Mouse (Mus musculus) right cerebral cortex, postnatal 36 days (tissue): ENCODE measurements around the gene Ak4.
"Not testable (repeated sequence)": the region's sequence is repeated elsewhere in the genome, so short reads cannot be mapped to it uniquely, and the experiment has no call there.

Experiments
- DNase-seq, 2 experiments: peaks; one replicate each; pipeline ENCODE4 v3.0.0; 2022; ENCODE audit warnings: low spot score in 2 of 2, mixed read lengths in 1 of 2

The Ak4 gene

GRCm38 (mm10) chr4:101423571-101423970 is 4.5 kb downstream of the Ak4 start:
- DNase-seq, result no peak

DNA sequence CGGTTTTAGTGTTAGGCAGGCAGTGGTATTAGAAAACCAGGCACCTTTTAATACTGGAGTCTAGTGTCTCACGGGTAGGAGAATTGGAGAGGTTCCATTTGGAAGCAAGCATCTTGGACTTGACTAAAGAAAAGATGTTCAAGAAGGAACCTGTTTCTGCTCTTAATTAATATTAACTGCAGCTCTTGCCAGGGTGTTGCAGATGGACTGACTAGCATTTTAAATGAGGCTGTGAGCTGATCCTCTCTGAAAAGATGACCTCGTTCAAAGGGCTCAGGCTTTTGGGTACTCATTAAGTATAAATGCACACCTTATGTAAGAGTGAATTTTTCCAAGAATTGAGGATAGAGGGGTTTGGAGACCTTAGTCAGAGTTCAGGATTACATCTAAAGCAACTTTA is 5.4 kb downstream of the Ak4 start:
- no peak for DNase-seq

DNA sequence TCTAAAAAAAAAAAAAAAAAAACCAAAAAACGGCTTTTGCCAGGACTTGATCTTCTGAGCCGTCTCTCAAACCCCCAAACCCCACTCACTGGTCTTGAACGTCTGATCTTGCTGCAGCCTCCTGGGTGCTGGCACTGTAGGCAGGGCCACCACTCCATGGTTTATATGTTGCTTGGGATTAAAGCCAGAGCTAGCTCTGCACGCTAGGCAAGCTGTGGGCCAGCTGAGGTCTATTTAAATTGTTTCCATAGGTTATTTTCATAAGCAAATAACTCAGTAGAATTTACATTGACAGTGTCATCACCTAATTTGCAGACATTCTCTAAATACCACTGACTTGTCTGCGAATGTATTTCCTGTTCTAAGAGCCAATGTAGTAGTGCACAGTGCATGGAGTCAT is 6.0 kb downstream of the Ak4 start:
- no peak for DNase-seq

- no peak for DNase-seq
These were observed 6.6 kb downstream of the Ak4 start for GRCm38 (mm10) chr4:101425666-101426065.

DNA sequence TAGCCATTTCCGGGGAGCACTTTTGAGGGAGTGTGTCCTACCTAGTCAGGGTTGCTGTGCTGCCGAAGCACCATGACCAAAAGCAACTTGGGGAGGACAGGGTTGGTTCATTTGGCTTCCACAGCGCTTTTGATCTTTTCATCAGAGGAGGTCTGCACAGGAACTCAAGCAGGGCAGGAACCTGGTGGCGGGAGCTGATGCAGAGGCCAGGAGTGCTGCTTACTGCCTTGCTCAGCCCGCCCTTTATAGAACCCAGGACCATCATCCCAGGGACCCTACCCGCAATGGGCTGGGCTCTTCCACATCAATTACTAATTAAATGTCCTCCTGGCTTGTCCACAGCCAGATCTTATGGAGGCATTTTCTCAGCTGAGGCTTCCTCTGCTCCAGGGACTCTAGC is 7.5 kb downstream of the Ak4 start:
- DNase-seq, result no peak

- DNase-seq, result no peak
These were observed 9.0 kb downstream of the Ak4 start for GRCm38 (mm10) chr4:101427886-101428680.

DNA sequence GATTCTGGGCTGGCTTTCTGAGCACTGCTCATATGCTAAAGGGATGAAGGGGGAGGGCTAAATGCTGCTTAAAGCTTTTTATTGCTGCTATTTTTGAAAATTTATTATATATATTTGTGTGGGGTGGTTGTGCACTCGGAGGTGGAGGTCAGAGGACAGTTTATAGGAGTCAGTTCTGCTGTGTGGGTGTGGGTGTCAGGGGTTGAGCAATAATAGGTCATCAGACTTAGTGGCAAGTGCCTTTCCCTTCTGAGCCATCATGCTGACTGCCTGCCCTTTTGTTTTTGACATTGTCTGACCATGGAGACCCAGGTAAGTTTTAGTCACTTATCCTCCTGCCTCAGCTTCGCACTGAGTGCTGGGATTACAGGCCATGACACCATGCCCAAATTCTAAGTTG is 10.0 kb downstream of the Ak4 start:
- no peak for DNase-seq

DNA sequence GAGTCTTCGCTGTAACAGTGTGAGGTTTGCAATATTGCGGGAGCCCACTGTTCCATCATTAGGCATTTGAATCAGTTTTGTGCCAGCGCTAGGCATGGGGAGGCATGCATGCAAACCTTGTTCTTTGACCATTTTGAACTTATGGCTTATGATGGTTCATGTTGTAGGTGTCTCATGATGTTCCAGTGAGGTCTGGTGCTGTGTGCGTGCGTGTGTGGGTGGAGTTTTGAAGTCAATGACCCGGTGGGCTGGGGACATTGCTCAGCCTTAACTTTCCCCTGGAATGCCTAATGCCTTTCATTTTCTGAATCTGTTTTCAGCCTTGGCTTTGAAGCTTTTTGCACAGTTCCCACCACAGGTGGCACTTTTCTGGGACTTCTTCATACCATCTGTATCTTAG is 10.9 kb downstream of the Ak4 start:
- no peak for DNase-seq

- peak; percentile 81 to 85 for DNase-seq
These were observed 17.9 kb downstream of the Ak4 start for GRCm38 (mm10) chr4:101436761-101437512.

- DNase-seq, result no peak
These were observed 19.2 kb downstream of the Ak4 start for GRCm38 (mm10) chr4:101438271-101438670.

DNA sequence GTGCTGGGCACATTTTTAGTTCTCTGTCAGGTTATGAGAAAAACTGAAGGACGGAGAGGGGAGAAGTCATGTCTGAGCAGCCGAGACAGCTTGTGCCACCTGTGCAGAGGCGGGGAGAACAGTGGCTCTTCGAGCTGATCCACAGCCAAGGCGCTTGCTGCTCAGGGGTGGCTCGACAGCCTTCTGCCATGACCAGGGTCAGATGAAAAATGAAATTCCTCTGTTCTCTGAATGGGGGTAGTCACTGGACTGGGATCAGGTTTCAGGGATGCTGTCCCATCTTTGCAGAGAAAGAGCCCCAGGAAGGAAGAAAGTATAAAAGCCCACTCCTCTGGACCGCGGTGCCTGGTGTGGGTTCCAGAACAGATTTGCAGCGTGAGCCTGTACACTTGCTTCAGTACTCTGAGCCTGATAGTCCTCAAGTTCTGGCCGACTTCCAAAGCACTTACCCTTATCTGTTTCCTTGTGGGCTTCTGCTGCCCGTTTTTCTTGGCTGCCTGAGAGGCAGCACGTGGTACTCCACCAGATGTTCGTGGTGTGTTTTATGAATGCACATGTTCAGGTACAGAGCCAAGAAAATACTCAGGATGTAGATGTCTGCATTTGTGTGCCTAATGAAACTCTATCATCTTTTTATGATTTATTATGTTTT is 20.8 kb downstream of the Ak4 start:
- no peak for DNase-seq

DNA sequence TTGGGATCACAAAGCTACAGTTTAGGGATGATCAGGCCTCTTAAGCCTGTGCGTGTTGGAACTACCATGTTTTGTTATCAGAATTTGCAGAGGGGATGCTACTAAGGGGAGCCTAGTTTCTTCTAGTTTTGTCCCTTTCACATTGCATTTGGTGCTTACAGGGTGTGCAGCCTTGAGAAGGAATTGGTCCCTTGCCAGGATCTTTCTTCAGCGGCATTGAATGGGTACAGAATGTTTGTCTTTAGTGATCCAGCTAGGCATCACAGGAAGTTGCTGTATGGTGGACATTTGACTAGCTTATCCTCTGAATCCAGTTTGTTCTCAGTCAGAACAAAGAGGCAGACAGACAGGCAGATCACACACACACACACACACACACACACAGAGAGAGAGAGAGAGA is 23.7 kb downstream of the Ak4 start:
- no peak for DNase-seq

DNA sequence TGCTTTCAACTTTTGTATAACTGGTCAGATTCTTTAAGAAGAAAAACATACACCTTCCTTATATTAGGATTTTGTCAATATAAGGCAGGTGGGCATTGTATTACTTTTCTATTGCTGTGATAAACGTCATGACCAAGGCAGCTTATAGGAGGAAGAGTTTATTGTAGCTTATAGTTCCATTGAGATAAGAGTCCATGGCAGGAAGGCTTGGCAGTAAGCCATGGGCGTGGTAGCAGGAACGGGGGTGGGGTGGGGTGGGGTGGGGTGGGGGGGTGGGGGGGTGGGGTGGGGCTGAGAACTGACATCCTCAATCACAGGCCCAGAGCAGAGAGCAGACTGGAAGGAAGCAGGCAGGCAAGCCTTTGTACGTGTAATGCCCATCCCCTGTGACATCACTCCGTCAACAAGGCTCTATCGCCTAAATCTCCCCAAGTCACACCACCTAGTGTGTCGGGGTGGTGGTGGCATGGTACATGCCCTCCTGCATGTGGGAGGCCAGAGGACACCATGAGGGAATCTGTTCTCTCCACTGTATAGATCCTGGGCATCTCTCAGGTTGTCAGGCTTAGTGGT is 24.4 kb downstream of the Ak4 start:
- no peak for DNase-seq

DNA sequence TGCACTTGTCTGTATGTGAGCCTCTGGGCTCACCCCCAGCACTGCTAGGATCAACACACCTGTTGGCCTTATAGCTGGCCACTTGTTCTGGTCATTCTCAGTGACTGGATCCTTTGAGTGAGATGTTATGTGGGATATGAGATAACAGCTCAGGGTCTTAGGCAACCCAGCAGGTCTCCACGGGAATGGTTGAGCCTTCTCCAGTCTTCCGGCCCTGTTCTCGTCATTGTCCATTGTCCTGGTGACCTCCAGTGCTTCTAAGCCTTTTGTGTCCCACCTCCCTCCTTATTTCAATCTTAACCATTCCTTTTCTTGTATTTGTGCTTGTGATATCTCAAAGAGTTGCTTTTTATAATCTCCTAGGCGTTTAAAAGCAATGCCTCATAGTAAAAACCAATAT is 26.6 kb downstream of the Ak4 start:
- DNase-seq, result no peak

GRCm38 (mm10) chr4:101446606-101447005 is 27.5 kb downstream of the Ak4 start:
- DNase-seq, result not testable (repeated sequence)

DNA sequence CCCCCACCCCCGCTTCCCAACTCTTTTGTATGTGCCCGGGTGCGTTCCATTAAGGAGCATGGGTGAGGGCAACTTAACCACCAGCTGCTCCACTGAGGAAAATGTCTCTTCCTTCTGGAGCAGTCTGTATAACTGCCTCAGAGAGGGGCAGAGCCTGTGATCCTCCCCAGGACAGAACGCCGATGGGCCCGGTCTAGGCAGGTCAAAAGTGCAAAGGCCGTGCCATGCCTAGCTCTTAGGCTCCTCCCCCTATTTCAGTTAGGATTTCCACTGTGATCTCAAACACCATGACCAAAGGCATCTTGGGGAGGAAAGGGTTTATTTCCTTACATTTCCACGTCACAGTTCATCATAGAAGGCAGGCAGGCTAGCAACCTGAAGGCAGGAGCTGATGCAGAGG is 29.6 kb downstream of the Ak4 start:
- no peak for DNase-seq

- DNase-seq, result no peak
These were observed 30.3 kb downstream of the Ak4 start for GRCm38 (mm10) chr4:101449344-101449743.

DNA sequence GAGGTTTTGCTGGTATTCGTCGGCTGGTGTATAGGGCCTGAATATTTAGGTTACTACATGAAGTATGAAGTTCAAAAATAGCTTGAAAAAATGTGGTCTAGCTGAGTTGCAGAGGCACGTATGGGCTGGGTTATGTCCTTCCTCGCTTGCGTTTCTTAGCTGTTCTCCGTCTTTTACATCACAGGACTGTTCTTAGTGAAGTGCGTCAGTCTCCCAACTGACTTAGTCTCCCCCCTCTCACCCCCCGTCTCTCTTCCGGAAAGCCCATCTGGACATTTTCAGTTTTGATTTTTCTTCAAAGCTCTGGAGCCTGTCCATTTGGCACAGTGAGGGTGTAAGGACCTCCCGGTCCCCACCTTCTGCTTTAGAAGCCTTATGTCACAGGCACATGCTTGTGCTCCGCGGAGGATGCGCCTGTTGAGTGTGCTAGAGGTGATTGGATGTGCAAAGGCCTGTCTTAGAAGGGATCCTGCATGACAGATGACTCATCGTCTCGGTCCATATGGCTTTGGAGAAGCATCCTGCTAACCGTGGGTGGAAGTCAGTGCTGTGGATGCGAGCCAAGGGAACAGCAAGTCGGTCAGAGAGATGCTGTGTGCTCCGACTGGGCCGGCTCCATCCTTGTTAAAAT is 31.2 kb downstream of the Ak4 start:
- peak; percentile 86 to 88 for DNase-seq

- DNase-seq, result no peak
These were observed 32.0 kb downstream of the Ak4 start for GRCm38 (mm10) chr4:101451089-101451488.

DNA sequence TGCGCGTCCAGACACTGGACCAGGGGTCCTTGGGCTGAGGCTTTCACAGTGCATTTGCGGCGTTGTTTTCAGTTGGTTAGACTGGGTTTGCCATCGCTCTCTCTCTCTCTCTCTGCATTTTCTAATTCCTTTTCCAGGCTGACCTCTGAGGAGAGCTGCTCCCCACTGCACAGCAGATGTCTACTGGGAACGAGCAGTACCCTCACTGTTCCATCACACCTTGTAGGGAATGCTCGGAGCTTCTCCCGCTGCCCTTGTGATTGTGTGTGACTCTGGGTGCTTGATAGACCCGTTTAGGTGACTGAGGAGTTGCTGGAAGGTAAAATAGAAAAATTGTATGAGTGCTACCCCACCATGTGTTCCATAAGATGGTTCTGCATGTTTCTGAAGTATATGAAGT is 33.8 kb downstream of the Ak4 start:
- no peak for DNase-seq

GRCm38 (mm10) chr4:101457176-101457575 is 38.1 kb downstream of the Ak4 start:
- DNase-seq, result no peak

- DNase-seq, result peak in 1 of 2 experiments; percentile 40
These were observed 39.3 kb downstream of the Ak4 start for GRCm38 (mm10) chr4:101458341-101458740.
